Mouse (Mus musculus): ENCODE measurements around the gene Wrap73. TPM values are rescaled to one million over a fixed set of nuclear protein-coding genes. Genes with fewer than 3 reads are reported as not detected.

Wrap73 gene
- polyA plus RNA-seq, 1 experiment, result not detected

GRCm38 (mm10) chr4:154129950-154130349 is 12.2 kb upstream of the Wrap73 start:
- Histone ChIP-seq H3K4me1 (ENCODE audit: control insufficient read depth, insufficient read depth, low read length) (no peaks in the 10 kb centered on the region), H3K4me3 (ENCODE audit: insufficient read depth, low read depth, low read length) (no peak overlapping the region), H3K27ac (ENCODE audit: insufficient read depth, low read depth, low read length) (no peak overlapping the region)
- TF ChIP-seq POLR2A (IDR thresholded peaks at IDR 0.05; ENCODE audit: insufficient read depth, low read depth, low read length) (no peak), CTCF (IDR thresholded peaks at IDR 0.05; ENCODE audit: insufficient read depth, low read depth, low read length) (no peak)

DNA sequence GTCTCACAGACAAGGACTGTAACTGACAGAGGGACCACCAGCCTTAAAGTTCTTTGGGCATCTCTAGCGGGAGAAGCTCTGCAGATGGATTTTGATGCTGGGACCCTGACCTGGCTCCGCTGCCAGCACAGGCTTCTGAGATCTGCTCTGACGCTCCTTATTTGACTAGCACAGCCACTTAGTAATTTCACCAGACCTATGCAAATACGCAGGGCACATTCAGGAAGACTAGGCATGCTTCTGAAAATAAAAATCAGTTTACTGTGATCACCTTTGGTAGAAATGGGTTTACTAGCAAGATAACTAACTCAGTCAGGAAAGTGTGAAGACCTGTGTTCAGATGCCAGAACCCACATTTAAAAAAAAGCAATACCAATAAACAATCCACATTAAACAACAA is 10.3 kb upstream of the Wrap73 start:
- Histone ChIP-seq H3K4me3 (ENCODE audit: insufficient read depth, low read depth, low read length) (no peak overlapping the region), H3K4me1 (ENCODE audit: control insufficient read depth, insufficient read depth, low read length) (no peaks in the 10 kb centered on the region), H3K27ac (ENCODE audit: insufficient read depth, low read depth, low read length) (no peak overlapping the region)
- TF ChIP-seq CTCF (IDR thresholded peaks at IDR 0.05; ENCODE audit: insufficient read depth, low read depth, low read length) (no peak), POLR2A (IDR thresholded peaks at IDR 0.05; ENCODE audit: insufficient read depth, low read depth, low read length) (no peak)
- WGBS, result 84% methylated on average over 4 of the region's 4 CpGs

GRCm38 (mm10) chr4:154134803-154135202 is 7.4 kb upstream of the Wrap73 start:
- peaks cover 7% of the 10 kb centered on the region for H3K4me1 ChIP-seq (ENCODE audit: control insufficient read depth, insufficient read depth, low read length)
- no peak overlapping the region for H3K4me3 ChIP-seq (ENCODE audit: insufficient read depth, low read depth, low read length)
- H3K27ac ChIP-seq (ENCODE audit: insufficient read depth, low read depth, low read length), result no peak overlapping the region
- 62% methylated on average over 4 of the region's 4 CpGs for WGBS
- no peak for TF ChIP-seq CTCF (IDR thresholded peaks at IDR 0.05; ENCODE audit: insufficient read depth, low read depth, low read length)
- no peak for TF ChIP-seq POLR2A (IDR thresholded peaks at IDR 0.05; ENCODE audit: insufficient read depth, low read depth, low read length)

GRCm38 (mm10) chr4:154137139-154137538 is 5.0 kb upstream of the Wrap73 start:
- Histone ChIP-seq H3K4me1 (ENCODE audit: control insufficient read depth, insufficient read depth, low read length) (peaks cover 20% of the 10 kb centered on the region), H3K4me3 (ENCODE audit: insufficient read depth, low read depth, low read length) (no peak overlapping the region), H3K27ac (ENCODE audit: insufficient read depth, low read depth, low read length) (no peak overlapping the region)
- 59% methylated on average over 5 of the region's 5 CpGs for WGBS
- no peak for TF ChIP-seq CTCF (IDR thresholded peaks at IDR 0.05; ENCODE audit: insufficient read depth, low read depth, low read length)
- no peak for TF ChIP-seq POLR2A (IDR thresholded peaks at IDR 0.05; ENCODE audit: insufficient read depth, low read depth, low read length)

DNA sequence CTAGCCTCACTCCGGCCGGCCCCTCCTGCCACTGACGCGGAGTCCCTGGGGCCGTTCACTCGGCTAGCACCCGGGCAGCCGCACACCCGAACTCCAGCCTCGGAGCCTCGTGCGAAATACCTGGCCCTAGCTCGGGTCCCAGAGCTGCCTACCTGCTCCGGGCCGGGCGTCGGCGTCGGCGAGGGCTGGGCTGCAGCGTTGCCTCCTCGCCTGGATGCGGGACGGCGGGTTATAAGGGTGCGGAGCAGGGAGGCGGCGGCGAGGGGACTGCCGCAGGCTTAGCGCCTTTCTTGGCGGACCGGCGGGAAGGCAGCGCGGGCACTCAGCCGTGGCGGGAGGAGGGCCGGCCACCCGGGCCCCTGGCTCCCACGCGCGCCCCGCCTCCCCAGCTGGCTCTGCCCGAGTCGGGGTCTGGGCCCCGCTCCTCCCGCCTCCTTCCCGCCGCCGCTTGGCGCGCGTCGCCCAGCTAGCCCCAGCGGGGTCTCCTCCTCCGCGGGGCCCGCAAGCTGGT is 2.4 kb upstream of the Wrap73 start:
- H3K4me3 ChIP-seq (ENCODE audit: insufficient read depth, low read depth, low read length), result peak overlapping the region; percentile 28
- H3K27ac ChIP-seq (ENCODE audit: insufficient read depth, low read depth, low read length), result no peak overlapping the region
- under 1% methylated on average over 57 of the region's 59 CpGs for WGBS
- peaks cover 23% of the 10 kb centered on the region for H3K4me1 ChIP-seq (ENCODE audit: control insufficient read depth, insufficient read depth, low read length)
- TF ChIP-seq POLR2A (IDR thresholded peaks at IDR 0.05; ENCODE audit: insufficient read depth, low read depth, low read length), result no peak
- TF ChIP-seq CTCF (IDR thresholded peaks at IDR 0.05; ENCODE audit: insufficient read depth, low read depth, low read length), result no peak

- H3K27ac ChIP-seq (ENCODE audit: insufficient read depth, low read depth, low read length), result no peak within 1 kb of the TSS
- H3K4me1 ChIP-seq (ENCODE audit: control insufficient read depth, insufficient read depth, low read length), result peaks cover 23% of the 10 kb centered on the region
- peak within 1 kb of the TSS; percentile 28 for H3K4me3 ChIP-seq (ENCODE audit: insufficient read depth, low read depth, low read length)
- TF ChIP-seq POLR2A (IDR thresholded peaks at IDR 0.05; ENCODE audit: insufficient read depth, low read depth, low read length), result no peak
- no peak for TF ChIP-seq CTCF (IDR thresholded peaks at IDR 0.05; ENCODE audit: insufficient read depth, low read depth, low read length)
- WGBS, result 0% methylated on average over 4 of the region's 4 CpGs
Observed at GRCm38 (mm10) chr4:154140182-154140212, 2.2 kb upstream of the Wrap73 start, which contains the start of gene Trp73. TSS of gene Trp73 (minus strand) at chr4:154140208.

- 2% methylated on average over 46 of the region's 46 CpGs for WGBS
- H3K4me1 ChIP-seq (ENCODE audit: control insufficient read depth, insufficient read depth, low read length), result peaks cover 23% of the 10 kb centered on the region
- TF ChIP-seq POLR2A (IDR thresholded peaks at IDR 0.05; ENCODE audit: insufficient read depth, low read depth, low read length), result no peak
- no peak for TF ChIP-seq CTCF (IDR thresholded peaks at IDR 0.05; ENCODE audit: insufficient read depth, low read depth, low read length)
- H3K27ac ChIP-seq (ENCODE audit: insufficient read depth, low read depth, low read length), result no peak overlapping the region
- peak overlapping the region; percentile 28 for H3K4me3 ChIP-seq (ENCODE audit: insufficient read depth, low read depth, low read length)
Observed at GRCm38 (mm10) chr4:154140213-154141008, 1.8 kb upstream of the Wrap73 start.

- TF ChIP-seq CTCF (IDR thresholded peaks at IDR 0.05; ENCODE audit: insufficient read depth, low read depth, low read length), result no peak
- no peak for TF ChIP-seq POLR2A (IDR thresholded peaks at IDR 0.05; ENCODE audit: insufficient read depth, low read depth, low read length)
- Histone ChIP-seq H3K4me1 (ENCODE audit: control insufficient read depth, insufficient read depth, low read length) (peaks cover 23% of the 10 kb centered on the region), H3K27ac (ENCODE audit: insufficient read depth, low read depth, low read length) (no peak overlapping the region), H3K4me3 (ENCODE audit: insufficient read depth, low read depth, low read length) (no peak overlapping the region)
- 2% methylated on average over 42 of the region's 42 CpGs for WGBS
Observed at GRCm38 (mm10) chr4:154141009-154141867, 934 bp upstream of the Wrap73 start.

DNA sequence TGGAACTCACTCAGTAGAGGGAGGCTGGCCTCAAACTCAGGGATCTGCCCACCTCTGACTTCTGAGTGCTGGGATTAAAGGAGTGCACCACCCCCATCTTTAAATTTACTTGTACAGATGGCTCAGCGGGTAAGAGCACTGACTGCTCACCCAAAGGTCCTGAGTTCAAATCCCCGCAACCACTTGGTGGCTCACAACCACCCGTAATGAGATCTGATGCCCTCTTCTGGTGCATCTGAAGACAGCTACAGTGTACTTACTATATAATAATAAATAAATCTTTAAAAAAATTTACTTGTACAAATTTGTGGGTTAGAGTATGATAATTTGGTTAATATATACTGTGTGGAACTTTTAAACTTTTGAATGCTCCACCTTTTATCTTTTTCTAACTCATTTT is 2.5 kb downstream of the Wrap73 start:
- TF ChIP-seq POLR2A (IDR thresholded peaks at IDR 0.05; ENCODE audit: insufficient read depth, low read depth, low read length) (no peak), CTCF (IDR thresholded peaks at IDR 0.05; ENCODE audit: insufficient read depth, low read depth, low read length) (no peak)
- WGBS, result 86% methylated on average over 3 of the region's 3 CpGs
- H3K4me1 ChIP-seq (ENCODE audit: control insufficient read depth, insufficient read depth, low read length), result peaks cover 20% of the 10 kb centered on the region
- no peak overlapping the region for H3K27ac ChIP-seq (ENCODE audit: insufficient read depth, low read depth, low read length)
- no peak overlapping the region for H3K4me3 ChIP-seq (ENCODE audit: insufficient read depth, low read depth, low read length)

Measured in olfactory bulb, adult 2 months (tissue).